Mouse (Mus musculus): ENCODE data around the gene Ms4a4c.
"Not testable (repeated sequence)": the region's sequence is repeated elsewhere in the genome, so short reads cannot be mapped to it uniquely, and the experiment has no call there.

DNA sequence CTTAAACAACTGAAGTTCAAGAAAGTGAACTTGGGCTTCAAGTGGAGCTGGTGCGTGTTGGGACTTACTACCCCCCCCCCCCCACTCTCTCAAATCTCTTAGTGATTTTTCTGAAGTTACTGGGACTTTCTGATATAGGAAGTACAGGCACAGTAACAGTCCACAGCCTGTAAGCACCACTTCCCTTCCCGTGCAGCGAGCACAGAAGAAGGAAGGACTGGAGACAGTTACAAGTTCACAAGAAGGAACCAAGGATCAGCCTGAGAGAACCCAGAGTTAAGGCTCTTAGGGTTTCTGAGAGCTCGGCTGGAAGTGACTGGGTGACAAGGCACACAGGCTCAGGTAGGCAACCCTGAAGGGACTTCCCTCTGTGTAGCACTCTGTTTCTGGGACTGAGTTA, 64.6 kb downstream of the Ms4a4c start, which contains the start of gene Ms4a6c:
- TF ChIP-seq CTCF (IDR thresholded peaks at IDR 0.05; ENCODE audit: control insufficient read depth, insufficient read depth, low read length); POLR2A (IDR thresholded peaks at IDR 0.05; ENCODE audit: borderline replicate concordance, control insufficient read depth, low read depth, low read length): not testable (repeated sequence)
